Mouse (Mus musculus): Measurements from ENCODE around the gene Thbs2.

DNA sequence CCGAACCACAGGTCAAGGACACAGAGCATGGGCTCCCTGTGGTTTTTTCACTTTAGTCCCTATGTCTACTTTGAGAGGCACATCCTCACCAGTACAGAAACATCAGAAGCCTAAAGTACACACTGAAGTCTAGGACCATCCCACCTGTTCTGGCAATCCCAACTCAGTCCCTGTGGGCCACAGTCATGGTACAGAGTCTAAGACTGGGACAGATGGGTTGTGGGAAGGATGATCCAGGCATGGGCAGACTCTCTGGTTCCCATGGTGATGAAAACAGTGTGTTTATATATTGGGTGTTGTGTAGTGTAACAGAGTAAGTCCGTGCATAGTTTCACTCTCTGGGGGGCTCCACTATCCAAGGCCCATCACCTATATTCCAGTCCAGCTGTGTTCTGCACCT is 11.4 kb upstream of the Thbs2 start:
- TF ChIP-seq CTCF (IDR thresholded peaks at IDR 0.05; ENCODE audit: low read depth) (no peak), EP300 (IDR thresholded peaks at IDR 0.05; ENCODE audit: low read depth) (no peak)
